Mouse (Mus musculus): ENCODE measurements around the gene Mroh7. TPM values are rescaled to one million over a fixed set of nuclear protein-coding genes. Genes with fewer than 3 reads are reported as not detected.

Mroh7 gene
- polyA plus RNA-seq, 1 experiment from 2014 or later = 0.22 TPM

- peaks cover 10% of the 10 kb centered on the region for H3K4me1 ChIP-seq (replicated peaks)
These were observed 77.7 kb downstream of the Mroh7 start for GRCm38 (mm10) chr4:106653051-106653450.

GRCm38 (mm10) chr4:106652546-106652945 is 78.2 kb downstream of the Mroh7 start:
- ATAC-seq = no peak
- peaks cover 10% of the 10 kb centered on the region for H3K4me1 ChIP-seq (replicated peaks)
- 97% methylated on average over 3 of the region's 3 CpGs for WGBS

More at GRCm38 (mm10) chr4:106653051-106653450, 77.7 kb downstream of the Mroh7 start:
- H3K9ac ChIP-seq (replicated peaks) = no peak overlapping the region
- H3K4me3 ChIP-seq (replicated peaks) = no peak overlapping the region
- H3K9me3 ChIP-seq = no peaks in the 10 kb centered on the region
- peaks cover 14% of the 10 kb centered on the region for H3K27me3 ChIP-seq
- WGBS = 96% methylated on average over 15 of the region's 15 CpGs
- ATAC-seq = no peak
- peaks cover 31% of the 10 kb centered on the region for H3K36me3 ChIP-seq
- no peak overlapping the region for H3K27ac ChIP-seq
- H3K4me2 ChIP-seq (replicated peaks) = no peak overlapping the region

GRCm38 (mm10) chr4:106650833-106651527 is 79.7 kb downstream of the Mroh7 start, which contains the start of gene Pars2:
Pars2 (plus strand) TSS chr4:106651069.
- ATAC-seq = peak; percentile 96
- H3K27me3 ChIP-seq = peaks cover 25% of the 10 kb centered on the region
- 3% methylated on average over 40 of the region's 40 CpGs for WGBS
- peak within 1 kb of the TSS; percentile 84 for H3K4me2 ChIP-seq (replicated peaks)
- H3K9ac ChIP-seq (replicated peaks) = peak within 1 kb of the TSS; percentile 82
- H3K36me3 ChIP-seq = peaks cover 30% of the 10 kb centered on the region
- no peaks in the 10 kb centered on the region for H3K9me3 ChIP-seq
- H3K4me3 ChIP-seq (replicated peaks) = peak within 1 kb of the TSS; percentile 63
- peaks cover 10% of the 10 kb centered on the region for H3K4me1 ChIP-seq (replicated peaks)
- H3K27ac ChIP-seq = peak within 1 kb of the TSS; percentile 64

More at GRCm38 (mm10) chr4:106652546-106652945, 78.2 kb downstream of the Mroh7 start:
- no peak overlapping the region for H3K4me3 ChIP-seq (replicated peaks)
- no peak overlapping the region for H3K27ac ChIP-seq
- no peaks in the 10 kb centered on the region for H3K9me3 ChIP-seq
- peaks cover 30% of the 10 kb centered on the region for H3K36me3 ChIP-seq
- H3K27me3 ChIP-seq = peaks cover 19% of the 10 kb centered on the region
- H3K9ac ChIP-seq (replicated peaks) = no peak overlapping the region
- no peak overlapping the region for H3K4me2 ChIP-seq (replicated peaks)

- Histone ChIP-seq H3K4me2 (replicated peaks) (no peak overlapping the region), H3K9ac (replicated peaks) (no peak overlapping the region), H3K36me3 (no peaks in the 10 kb centered on the region), H3K27me3 (peaks cover 37% of the 10 kb centered on the region), H3K4me3 (replicated peaks) (no peak overlapping the region), H3K9me3 (no peaks in the 10 kb centered on the region), H3K4me1 (replicated peaks) (peaks cover 16% of the 10 kb centered on the region), H3K27ac (no peak overlapping the region)
- 89% methylated on average over 6 of the region's 6 CpGs for WGBS
- ATAC-seq = no peak
These were observed 83.6 kb downstream of the Mroh7 start for GRCm38 (mm10) chr4:106647137-106647536.

GRCm38 (mm10) chr4:106645797-106646196 is 84.9 kb downstream of the Mroh7 start:
- Histone ChIP-seq H3K9me3 (no peaks in the 10 kb centered on the region), H3K27ac (no peak overlapping the region), H3K9ac (replicated peaks) (no peak overlapping the region), H3K4me1 (replicated peaks) (peaks cover 6% of the 10 kb centered on the region), H3K27me3 (peaks cover 37% of the 10 kb centered on the region), H3K36me3 (no peaks in the 10 kb centered on the region), H3K4me2 (replicated peaks) (no peak overlapping the region), H3K4me3 (replicated peaks) (no peak overlapping the region)
- ATAC-seq = no peak
- WGBS = 76% methylated on average over 5 of the region's 5 CpGs

- no peak overlapping the region for H3K27ac ChIP-seq
- peaks cover 34% of the 10 kb centered on the region for H3K27me3 ChIP-seq
- H3K4me3 ChIP-seq (replicated peaks) = no peak overlapping the region
- H3K36me3 ChIP-seq = no peaks in the 10 kb centered on the region
- H3K4me1 ChIP-seq (replicated peaks) = peaks cover 6% of the 10 kb centered on the region
- no peak overlapping the region for H3K9ac ChIP-seq (replicated peaks)
- no peak overlapping the region for H3K4me2 ChIP-seq (replicated peaks)
- 0 out of 2 replicates have a peak, but pooled peaks cover 3% of the 10 kb centered on the region for H3K9me3 ChIP-seq
- WGBS = 75% methylated on average over 6 of the region's 6 CpGs
- no peak for ATAC-seq
These were observed 86.5 kb downstream of the Mroh7 start for GRCm38 (mm10) chr4:106644218-106644610.

GRCm38 (mm10) chr4:106643483-106644217 is 87.1 kb downstream of the Mroh7 start:
- ATAC-seq = no peak
- WGBS = 53% methylated on average over 8 of the region's 8 CpGs
- peaks cover 28% of the 10 kb centered on the region for H3K27me3 ChIP-seq
- no peak overlapping the region for H3K4me3 ChIP-seq (replicated peaks)
- peak overlapping the region; percentile 21 for H3K9ac ChIP-seq (replicated peaks)
- no peak overlapping the region for H3K4me2 ChIP-seq (replicated peaks)
- peaks cover 6% of the 10 kb centered on the region for H3K4me1 ChIP-seq (replicated peaks)
- H3K27ac ChIP-seq = no peak overlapping the region
- no peaks in the 10 kb centered on the region for H3K36me3 ChIP-seq
- 0 out of 2 replicates have a peak, but pooled peaks cover 3% of the 10 kb centered on the region for H3K9me3 ChIP-seq

GRCm38 (mm10) chr4:106634086-106634479 is 96.6 kb downstream of the Mroh7 start:
- ATAC-seq = 0 out of 2 replicates have a peak, but pooled peaks have one; percentile 1

GRCm38 (mm10) chr4:106633281-106634085 is 97.2 kb downstream of the Mroh7 start:
- H3K4me3 ChIP-seq (replicated peaks) = no peak overlapping the region
- 37% methylated on average over 8 of the region's 8 CpGs for WGBS
- ATAC-seq = peak; percentile 43; the same call in 1 of the 2 replicates

More at GRCm38 (mm10) chr4:106634086-106634479, 96.6 kb downstream of the Mroh7 start:
- Histone ChIP-seq H3K27ac (peak overlapping the region; percentile 87), H3K9me3 (no peaks in the 10 kb centered on the region), H3K4me1 (replicated peaks) (peaks cover 35% of the 10 kb centered on the region), H3K27me3 (0 out of 2 replicates have a peak, but pooled peaks cover 4% of the 10 kb centered on the region), H3K4me3 (replicated peaks) (no peak overlapping the region), H3K36me3 (no peaks in the 10 kb centered on the region), H3K9ac (replicated peaks) (no peak overlapping the region), H3K4me2 (replicated peaks) (0 out of 2 replicates have a peak overlapping the region, but pooled peaks have one; percentile 21)
- 44% methylated on average over 9 of the region's 9 CpGs for WGBS

GRCm38 (mm10) chr4:106632313-106632712 is 98.4 kb downstream of the Mroh7 start:
- H3K36me3 ChIP-seq = no peaks in the 10 kb centered on the region
- 0 out of 2 replicates have a peak, but pooled peaks cover 7% of the 10 kb centered on the region for H3K27me3 ChIP-seq
- peaks cover 35% of the 10 kb centered on the region for H3K4me1 ChIP-seq (replicated peaks)
- no peak overlapping the region for H3K4me2 ChIP-seq (replicated peaks)
- no peak overlapping the region for H3K4me3 ChIP-seq (replicated peaks)
- no peaks in the 10 kb centered on the region for H3K9me3 ChIP-seq
- ATAC-seq = no peak
- 83% methylated on average over 1 of the region's 3 CpGs for WGBS
- no peak overlapping the region for H3K9ac ChIP-seq (replicated peaks)
- H3K27ac ChIP-seq = 0 out of 2 replicates have a peak overlapping the region, but pooled peaks have one; percentile 87

More at GRCm38 (mm10) chr4:106633281-106634085, 97.2 kb downstream of the Mroh7 start:
- Histone ChIP-seq H3K27ac (peak overlapping the region; percentile 87), H3K4me1 (replicated peaks) (peaks cover 35% of the 10 kb centered on the region), H3K4me2 (replicated peaks) (0 out of 2 replicates have a peak overlapping the region, but pooled peaks have one; percentile 21), H3K9ac (replicated peaks) (no peak overlapping the region; the same call in 1 of the 2 replicates), H3K27me3 (0 out of 2 replicates have a peak, but pooled peaks cover 4% of the 10 kb centered on the region), H3K9me3 (no peaks in the 10 kb centered on the region), H3K36me3 (no peaks in the 10 kb centered on the region)

Data from midbrain, embryonic 13.5 days (tissue).